12 mouse cellular contexts compared by ENCODE assay signal in genomic region chr1:78204341-78204740, GRCm38 (mm10). TPM values are rescaled to one million over a fixed set of nuclear protein-coding genes. Genes with fewer than 3 reads are reported as not detected.
DNase-seq lines count a peak whose midpoint lies in the region; ATAC-seq and TF ChIP-seq lines count a peak whose summit lies in the region.
"Had no signal": no experiment of that assay in that cellular context is flagged by ENCODE, and none has a peak within 500 bp of the region (broad histone marks: within the 10 kb centered on the region; RNA-seq: fewer than 3 reads in every experiment).

No protein-coding gene starts in this region.

- H3K36me3 ChIP-seq in forebrain, embryonic 10.5 days (replicated peaks) = no peaks in the 10 kb centered on the region
- H3K36me3 ChIP-seq in forebrain, postnatal 0 days (ENCODE audit: insufficient read depth) = no peaks in the 10 kb centered on the region
- H3K36me3 ChIP-seq in lung, embryonic 15.5 days = no peaks in the 10 kb centered on the region
- no peaks in the 10 kb centered on the region for H3K36me3 ChIP-seq in limb, embryonic 14.5 days (ENCODE audit: control insufficient read depth, insufficient read depth, low read length)
- H3K36me3 ChIP-seq in stomach, embryonic 15.5 days = no peaks in the 10 kb centered on the region

- no peak overlapping the region for H3K4me2 ChIP-seq in forebrain, postnatal 0 days (ENCODE audit: low read depth)
- peak overlapping the region; percentile 68 for H3K4me2 ChIP-seq in lung, embryonic 15.5 days
- H3K4me2 ChIP-seq in limb, embryonic 14.5 days (replicated peaks; ENCODE audit: low read depth, low read length, severe bottlenecking) = no peak overlapping the region
- H3K4me2 ChIP-seq in stomach, embryonic 15.5 days = peak overlapping the region; percentile 62; the same call in 1 of the 2 replicates

- no peak for ATAC-seq in forebrain, postnatal 0 days
- ATAC-seq in lung, embryonic 15.5 days (ENCODE audit: borderline replicate concordance, extremely low read depth, low FRiP score, low TSS enrichment) = no peak
- ATAC-seq in limb, embryonic 14.5 days (ENCODE audit: low FRiP score, low read depth) = 0 out of 2 replicates have a peak, but pooled peaks have one; percentile 12
- no peak for ATAC-seq in stomach, embryonic 15.5 days (ENCODE audit: insufficient read depth, low FRiP score, low read depth)

- TF ChIP-seq POLR2A in limb, embryonic 14.5 days (IDR thresholded peaks at IDR 0.05; ENCODE audit: borderline replicate concordance, extremely low read depth, insufficient read depth, insufficient read length) = no peak

- no peaks in the 10 kb centered on the region for H3K9me3 ChIP-seq in forebrain, embryonic 10.5 days
- no peaks in the 10 kb centered on the region for H3K9me3 ChIP-seq in forebrain, postnatal 0 days (ENCODE audit: low read length)
- H3K9me3 ChIP-seq in lung, embryonic 15.5 days = no peaks in the 10 kb centered on the region
- no peaks in the 10 kb centered on the region for H3K9me3 ChIP-seq in limb, embryonic 14.5 days (ENCODE audit: control insufficient read depth, low read length)
- no peaks in the 10 kb centered on the region for H3K9me3 ChIP-seq in stomach, embryonic 15.5 days

- 0 out of 2 replicates have a peak overlapping the region, but pooled peaks have one; percentile 41 for H3K4me3 ChIP-seq in forebrain, embryonic 10.5 days
- H3K4me3 ChIP-seq in forebrain, postnatal 0 days (ENCODE audit: low read depth, low read length) = no peak overlapping the region
- peak overlapping the region; percentile 44; the same call in 1 of the 2 replicates for H3K4me3 ChIP-seq in lung, embryonic 15.5 days
- H3K4me3 ChIP-seq in limb, embryonic 14.5 days (replicated peaks; ENCODE audit: low read length) = no peak overlapping the region
- H3K4me3 ChIP-seq in stomach, embryonic 15.5 days (replicated peaks) = 0 out of 2 replicates have a peak overlapping the region, but pooled peaks have one; percentile 40

- H3K27ac ChIP-seq in forebrain, embryonic 10.5 days = no peak overlapping the region
- H3K27ac ChIP-seq in forebrain, postnatal 0 days (ENCODE audit: low read depth, low read length) = no peak overlapping the region
- no peak overlapping the region for H3K27ac ChIP-seq in lung, embryonic 15.5 days
- H3K27ac ChIP-seq in limb, embryonic 14.5 days (replicated peaks; ENCODE audit: low read depth, low read length) = no peak overlapping the region
- H3K27ac ChIP-seq in stomach, embryonic 15.5 days = no peak overlapping the region

- peak; percentile 30 for DNase-seq in forebrain, embryonic 10.5 days (ENCODE audit: extremely low spot score, low spot score)
- DNase-seq in forebrain, postnatal 0 days = no peak
- no peak for DNase-seq in lung, adult 18-20 months
- no peak for DNase-seq in limb, embryonic 14.5 days (ENCODE audit: low spot score)
- no peak for DNase-seq in gastrocnemius, adult 18-20 months (ENCODE audit: low spot score)
- DNase-seq in thymus, adult 18-20 months = no peak

- no peak for TF ChIP-seq CTCF in forebrain, postnatal 0 days (IDR thresholded peaks at IDR 0.05; ENCODE audit: low read depth)

- peaks cover 100% of the 10 kb centered on the region for H3K27me3 ChIP-seq in forebrain, embryonic 10.5 days (ENCODE audit: poor library complexity, severe bottlenecking)
- peaks cover 87% of the 10 kb centered on the region for H3K27me3 ChIP-seq in forebrain, postnatal 0 days (ENCODE audit: insufficient read depth, low read length)
- peaks cover 98% of the 10 kb centered on the region for H3K27me3 ChIP-seq in lung, embryonic 15.5 days
- H3K27me3 ChIP-seq in limb, embryonic 14.5 days (ENCODE audit: control insufficient read depth, insufficient read depth, low read length) = peaks cover 96% of the 10 kb centered on the region
- peaks cover 94% of the 10 kb centered on the region for H3K27me3 ChIP-seq in stomach, embryonic 15.5 days (replicated peaks)

- WGBS in forebrain, embryonic 10.5 days = 23% methylated on average over 4 of the region's 4 CpGs
- WGBS in forebrain, postnatal 0 days = 27% methylated on average over 4 of the region's 4 CpGs
- 16% methylated on average over 4 of the region's 4 CpGs for WGBS in lung, embryonic 15.5 days
- 19% methylated on average over 4 of the region's 4 CpGs for WGBS in limb, embryonic 14.5 days
- 16% methylated on average over 4 of the region's 4 CpGs for WGBS in stomach, embryonic 15.5 days

- H3K9ac ChIP-seq in forebrain, postnatal 0 days = no peak overlapping the region
- H3K9ac ChIP-seq in lung, embryonic 15.5 days = no peak overlapping the region
- no peak overlapping the region for H3K9ac ChIP-seq in limb, embryonic 14.5 days (ENCODE audit: low read depth, low read length, severe bottlenecking)
- H3K9ac ChIP-seq in stomach, embryonic 15.5 days = no peak overlapping the region
- H3K9ac ChIP-seq: lung, embryonic 14.5 days had no signal

- H3K4me1 ChIP-seq in forebrain, embryonic 10.5 days = peaks cover 33% of the 10 kb centered on the region
- H3K4me1 ChIP-seq in forebrain, postnatal 0 days (ENCODE audit: insufficient read depth) = 0 out of 2 replicates have a peak, but pooled peaks cover 2% of the 10 kb centered on the region
- H3K4me1 ChIP-seq in lung, embryonic 15.5 days = peaks cover 11% of the 10 kb centered on the region
- H3K4me1 ChIP-seq in limb, embryonic 14.5 days (ENCODE audit: control insufficient read depth, insufficient read depth, low read length) = no peaks in the 10 kb centered on the region
- H3K4me1 ChIP-seq in stomach, embryonic 15.5 days = peaks cover 8% of the 10 kb centered on the region; the same call in 1 of the 2 replicates

RNA-seq across cellular contexts. Expression of gene Pax3, which starts 7.4 kb away (rescaled TPM):
- 12.2 and 13.0 TPM in 2 replicates for polyA plus RNA-seq in forebrain, embryonic 10.5 days (2016; fragmentation: Nextera tagmentation; extraction: Ambion mirVana)
- total RNA-seq in forebrain, postnatal 0 days (2014; rRNA removed) = 0.15 and 0.19 TPM in 2 replicates
- polyA plus RNA-seq in forebrain, postnatal 0 days (2015; fragmentation: Nextera tagmentation; extraction: Ambion mirVana) = 0.04 and 0.40 TPM in 2 replicates
- polyA plus RNA-seq in lung, embryonic 15.5 days (2015; fragmentation: Nextera tagmentation; extraction: Ambion mirVana) = 0.04 and 0.06 TPM in 2 replicates
- 0.54 and 0.69 TPM in 2 replicates for polyA plus RNA-seq in limb, embryonic 14.5 days (2012; rRNA removed)
- polyA plus RNA-seq in limb, embryonic 14.5 days (2014; fragmentation: Nextera tagmentation; extraction: Ambion mirVana) = 0.97 and 0.99 TPM in 2 replicates
- polyA plus RNA-seq in stomach, embryonic 15.5 days (2015; fragmentation: Nextera tagmentation; extraction: Ambion mirVana) = 0.04 and 0.05 TPM in 2 replicates
- under 1 TPM; 0.07 to 0.50 TPM for total RNA-seq in gastrocnemius, adult 18-20 months (2021)
- total RNA-seq: adrenal gland, postnatal 14 days; hematopoietic stem cell, adult 5-6 weeks; layer of hippocampus, postnatal 25 days had no signal
- polyA plus RNA-seq: lung, embryonic 14.5 days had no signal

Comparison
In these comparisons a context has a peak if more than half of its experiments do, and no peak if none do; other contexts are left out.
1. H3K4me3 ChIP-seq: peak in forebrain, embryonic 10.5 days (single experiment), lung, embryonic 15.5 days (single experiment) and stomach, embryonic 15.5 days (single experiment); none in forebrain, postnatal 0 days (single experiment) and limb, embryonic 14.5 days (single experiment).
2. H3K4me2 ChIP-seq: peak in lung, embryonic 15.5 days (single experiment) and stomach, embryonic 15.5 days (single experiment); none in forebrain, postnatal 0 days (single experiment) and limb, embryonic 14.5 days (single experiment).